Mouse (Mus musculus): Measurements from ENCODE around the gene Zfp866. TPM values are rescaled to one million over a fixed set of nuclear protein-coding genes. Genes with fewer than 3 reads are reported as not detected.

Zfp866 gene
- polyA plus RNA-seq, 1 experiment from 2014 or later: 17.3 TPM

DNA sequence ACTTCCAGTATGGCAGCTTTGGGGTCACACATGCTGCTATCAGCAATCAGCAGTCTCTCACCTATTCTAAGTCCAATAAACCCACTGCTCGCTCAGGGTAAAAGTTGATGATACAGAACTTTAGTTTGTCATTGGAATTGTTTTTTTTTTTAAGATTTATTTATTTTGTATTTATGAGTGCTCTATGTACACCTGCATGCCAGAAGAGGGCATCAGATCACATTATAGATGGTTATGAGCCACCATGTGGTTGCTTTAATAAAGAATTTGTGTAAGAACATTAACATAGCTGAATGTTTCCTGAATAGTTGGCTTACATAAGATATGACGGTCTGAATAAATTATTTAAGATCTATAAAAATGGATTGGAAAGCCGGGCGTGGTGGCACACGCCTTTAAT is 32.7 kb downstream of the Zfp866 start:
- no peaks in the 10 kb centered on the region for H3K4me1 ChIP-seq (ENCODE audit: control insufficient read depth in 2 of 2, insufficient read depth in 2 of 2, low read length in 2 of 2)
- no peak overlapping the region for H3K27ac ChIP-seq (replicated peaks in 1 of 2; ENCODE audit: control insufficient read depth in 1 of 2, insufficient read depth in 1 of 2, low read depth in 2 of 2, low read length in 2 of 2)
- ATAC-seq (ENCODE audit: insufficient number of reproducible peaks, insufficient read depth, low FRiP score, low read depth): no peak
- no peak overlapping the region for H3K9ac ChIP-seq (ENCODE audit: low read length)
- no peak overlapping the region for H3K4me2 ChIP-seq (ENCODE audit: low read length)
- no peak overlapping the region for H3K4me3 ChIP-seq (ENCODE audit: control insufficient read depth in 1 of 2, insufficient read depth in 1 of 2, low read depth in 1 of 2, low read length in 2 of 2)
- H3K27me3 ChIP-seq (ENCODE audit: control insufficient read depth, insufficient read depth, low read length): no peaks in the 10 kb centered on the region
- H3K9me3 ChIP-seq (ENCODE audit: control insufficient read depth, low read length): no peaks in the 10 kb centered on the region
- WGBS: 95% methylated on average over 5 of the region's 5 CpGs
- H3K36me3 ChIP-seq (ENCODE audit: control insufficient read depth, insufficient read depth, low read length): peaks cover 66% of the 10 kb centered on the region

- Histone ChIP-seq H3K9ac (ENCODE audit: low read length) (no peak overlapping the region), H3K9me3 (ENCODE audit: control insufficient read depth, low read length) (no peaks in the 10 kb centered on the region), H3K4me1 (ENCODE audit: control insufficient read depth in 2 of 2, insufficient read depth in 2 of 2, low read length in 2 of 2) (peaks cover 5 to 8% of the 10 kb centered on the region in 2 experiments; a peak in 3 of 4 replicates), H3K36me3 (ENCODE audit: control insufficient read depth, insufficient read depth, low read length) (peaks cover 29% of the 10 kb centered on the region), H3K27ac (replicated peaks in 1 of 2; ENCODE audit: control insufficient read depth in 1 of 2, insufficient read depth in 1 of 2, low read depth in 2 of 2, low read length in 2 of 2) (no peak overlapping the region), H3K4me3 (ENCODE audit: control insufficient read depth in 1 of 2, insufficient read depth in 1 of 2, low read depth in 1 of 2, low read length in 2 of 2) (no peak overlapping the region), H3K4me2 (ENCODE audit: low read length) (no peak overlapping the region), H3K27me3 (ENCODE audit: control insufficient read depth, insufficient read depth, low read length) (no peaks in the 10 kb centered on the region)
- ATAC-seq (ENCODE audit: insufficient number of reproducible peaks, insufficient read depth, low FRiP score, low read depth): no peak
- WGBS: 83% methylated on average over 2 of the region's 2 CpGs
Observed at GRCm38 (mm10) chr8:69752437-69752836, 38.5 kb downstream of the Zfp866 start.

GRCm38 (mm10) chr8:69749544-69750454 is 41.2 kb downstream of the Zfp866 start, which contains the start of gene Zfp963:
TSS of gene Zfp963 (minus strand) at chr8:69749970.
- Histone ChIP-seq H3K9me3 (ENCODE audit: control insufficient read depth, low read length) (no peaks in the 10 kb centered on the region), H3K9ac (ENCODE audit: low read length) (peak within 1 kb of the TSS; percentile 92), H3K4me2 (ENCODE audit: low read length) (peak within 1 kb of the TSS; percentile 68), H3K36me3 (ENCODE audit: control insufficient read depth, insufficient read depth, low read length) (peaks cover 16% of the 10 kb centered on the region; the same call in 1 of the 2 replicates), H3K4me3 (ENCODE audit: control insufficient read depth in 1 of 2, insufficient read depth in 1 of 2, low read depth in 1 of 2, low read length in 2 of 2) (peak within 1 kb of the TSS; percentile 66 to 97), H3K4me1 (ENCODE audit: control insufficient read depth in 2 of 2, insufficient read depth in 2 of 2, low read length in 2 of 2) (peaks cover 5 to 8% of the 10 kb centered on the region in 2 experiments; a peak in 3 of 4 replicates), H3K27me3 (ENCODE audit: control insufficient read depth, insufficient read depth, low read length) (no peaks in the 10 kb centered on the region), H3K27ac (replicated peaks in 1 of 2; ENCODE audit: control insufficient read depth in 1 of 2, insufficient read depth in 1 of 2, low read depth in 2 of 2, low read length in 2 of 2) (peak within 1 kb of the TSS; percentile 99)
- 2% methylated on average over 48 of the region's 48 CpGs for WGBS
- peak; percentile 98 for ATAC-seq (ENCODE audit: insufficient number of reproducible peaks, insufficient read depth, low FRiP score, low read depth)

DNA sequence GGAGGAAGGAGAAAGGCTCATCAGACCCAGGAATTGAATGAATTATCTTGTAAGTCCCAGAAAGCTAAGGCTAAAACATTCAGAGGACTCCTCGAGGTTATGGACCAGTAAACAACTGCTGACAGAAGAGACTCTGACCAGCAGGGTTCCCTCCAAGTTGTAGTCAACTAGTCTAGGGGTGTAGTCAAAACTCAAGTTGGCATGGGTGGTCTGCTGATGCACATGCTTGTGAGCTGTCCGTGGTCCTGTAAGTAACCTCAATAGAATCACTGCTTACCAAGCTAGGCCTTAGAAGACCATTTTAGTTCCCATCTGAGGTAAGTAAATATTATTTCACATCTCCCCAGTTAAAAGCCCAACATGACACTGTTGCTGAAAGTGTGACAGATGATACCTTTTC is 49.7 kb downstream of the Zfp866 start:
- WGBS: 79% methylated on average over 2 of the region's 2 CpGs
- no peak overlapping the region for H3K9ac ChIP-seq (ENCODE audit: low read length)
- H3K27me3 ChIP-seq (ENCODE audit: control insufficient read depth, insufficient read depth, low read length): no peaks in the 10 kb centered on the region
- no peak overlapping the region for H3K27ac ChIP-seq (replicated peaks in 1 of 2; ENCODE audit: control insufficient read depth in 1 of 2, insufficient read depth in 1 of 2, low read depth in 2 of 2, low read length in 2 of 2)
- no peaks in the 10 kb centered on the region for H3K4me1 ChIP-seq (ENCODE audit: control insufficient read depth in 2 of 2, insufficient read depth in 2 of 2, low read length in 2 of 2)
- no peak for ATAC-seq (ENCODE audit: insufficient number of reproducible peaks, insufficient read depth, low FRiP score, low read depth)
- no peaks in the 10 kb centered on the region for H3K9me3 ChIP-seq (ENCODE audit: control insufficient read depth, low read length)
- H3K4me3 ChIP-seq (ENCODE audit: control insufficient read depth in 1 of 2, insufficient read depth in 1 of 2, low read depth in 1 of 2, low read length in 2 of 2): no peak overlapping the region
- no peak overlapping the region for H3K4me2 ChIP-seq (ENCODE audit: low read length)
- peaks cover 29% of the 10 kb centered on the region for H3K36me3 ChIP-seq (ENCODE audit: control insufficient read depth, insufficient read depth, low read length)

GRCm38 (mm10) chr8:69740763-69741162 is 50.2 kb downstream of the Zfp866 start:
- no peak overlapping the region for H3K27ac ChIP-seq (replicated peaks in 1 of 2; ENCODE audit: control insufficient read depth in 1 of 2, insufficient read depth in 1 of 2, low read depth in 2 of 2, low read length in 2 of 2)
- WGBS: 80% methylated on average over 6 of the region's 6 CpGs
- H3K36me3 ChIP-seq (ENCODE audit: control insufficient read depth, insufficient read depth, low read length): peaks cover 29% of the 10 kb centered on the region
- H3K9ac ChIP-seq (ENCODE audit: low read length): no peak overlapping the region
- no peak overlapping the region for H3K4me3 ChIP-seq (ENCODE audit: control insufficient read depth in 1 of 2, insufficient read depth in 1 of 2, low read depth in 1 of 2, low read length in 2 of 2)
- H3K4me1 ChIP-seq (ENCODE audit: control insufficient read depth in 2 of 2, insufficient read depth in 2 of 2, low read length in 2 of 2): no peaks in the 10 kb centered on the region
- ATAC-seq (ENCODE audit: insufficient number of reproducible peaks, insufficient read depth, low FRiP score, low read depth): no peak
- H3K9me3 ChIP-seq (ENCODE audit: control insufficient read depth, low read length): no peaks in the 10 kb centered on the region
- no peak overlapping the region for H3K4me2 ChIP-seq (ENCODE audit: low read length)
- H3K27me3 ChIP-seq (ENCODE audit: control insufficient read depth, insufficient read depth, low read length): no peaks in the 10 kb centered on the region

- no peak overlapping the region for H3K4me2 ChIP-seq (ENCODE audit: low read length)
- ATAC-seq (ENCODE audit: insufficient number of reproducible peaks, insufficient read depth, low FRiP score, low read depth): no peak
- no peak overlapping the region for H3K4me3 ChIP-seq (ENCODE audit: control insufficient read depth in 1 of 2, insufficient read depth in 1 of 2, low read depth in 1 of 2, low read length in 2 of 2)
Observed at GRCm38 (mm10) chr8:69735495-69735894, 55.5 kb downstream of the Zfp866 start.

GRCm38 (mm10) chr8:69717232-69717580 is 73.8 kb downstream of the Zfp866 start:
- Histone ChIP-seq H3K4me3 (ENCODE audit: control insufficient read depth in 1 of 2, insufficient read depth in 1 of 2, low read depth in 1 of 2, low read length in 2 of 2) (peak overlapping the region; percentile 43 to 95), H3K9me3 (ENCODE audit: control insufficient read depth, low read length) (no peaks in the 10 kb centered on the region), H3K36me3 (ENCODE audit: control insufficient read depth, insufficient read depth, low read length) (peaks cover 14% of the 10 kb centered on the region), H3K4me1 (ENCODE audit: control insufficient read depth in 2 of 2, insufficient read depth in 2 of 2, low read length in 2 of 2) (peaks cover 7 to 14% of the 10 kb centered on the region in 2 experiments), H3K4me2 (ENCODE audit: low read length) (peak overlapping the region; percentile 68), H3K9ac (ENCODE audit: low read length) (peak overlapping the region; percentile 52; the same call in 1 of the 2 replicates), H3K27me3 (ENCODE audit: control insufficient read depth, insufficient read depth, low read length) (no peaks in the 10 kb centered on the region), H3K27ac (replicated peaks in 1 of 2; ENCODE audit: control insufficient read depth in 1 of 2, insufficient read depth in 1 of 2, low read depth in 2 of 2, low read length in 2 of 2) (peak overlapping the region; percentile 53 to 54; a peak in 2 of 4 replicates)
- peak; percentile 4; the same call in 1 of the 2 replicates for ATAC-seq (ENCODE audit: insufficient number of reproducible peaks, insufficient read depth, low FRiP score, low read depth)
- WGBS: 39% methylated on average over 5 of the region's 5 CpGs

More at GRCm38 (mm10) chr8:69735495-69735894, 55.5 kb downstream of the Zfp866 start:
- no peaks in the 10 kb centered on the region for H3K27me3 ChIP-seq (ENCODE audit: control insufficient read depth, insufficient read depth, low read length)
- no peaks in the 10 kb centered on the region for H3K9me3 ChIP-seq (ENCODE audit: control insufficient read depth, low read length)
- no peak overlapping the region for H3K9ac ChIP-seq (ENCODE audit: low read length)
- no peak overlapping the region for H3K27ac ChIP-seq (replicated peaks in 1 of 2; ENCODE audit: control insufficient read depth in 1 of 2, insufficient read depth in 1 of 2, low read depth in 2 of 2, low read length in 2 of 2)
- WGBS: 50% methylated on average over 1 of the region's 1 CpGs
- H3K4me1 ChIP-seq (ENCODE audit: control insufficient read depth in 2 of 2, insufficient read depth in 2 of 2, low read length in 2 of 2): no peaks in the 10 kb centered on the region
- H3K36me3 ChIP-seq (ENCODE audit: control insufficient read depth, insufficient read depth, low read length): no peaks in the 10 kb centered on the region
